Comparison of ENCODE assay signal across 8 mouse cellular contexts in genomic region chr5:109548712-109549111, GRCm38 (mm10). TPM values are rescaled to one million over a fixed set of nuclear protein-coding genes. Genes with fewer than 3 reads are reported as not detected.
DNase-seq lines count a peak whose midpoint lies in the region; ATAC-seq lines count a peak whose summit lies in the region.

No protein-coding gene starts in this region.

- peak; percentile 6 for DNase-seq in cerebellum, adult 11 months
- DNase-seq in layer of hippocampus, adult 9-11 months, result peak; percentile 42
- no peak for DNase-seq in layer of hippocampus, adult 8-10 months (ENCODE audit: low spot score in 2 of 2)
- DNase-seq in ZHBTc4 (ENCODE audit: low read depth, low spot score), result peak; percentile 78
- DNase-seq in yolk sac, embryonic 10.5 days (ENCODE audit: low spot score), result peak; percentile 26
- no peak for DNase-seq in frontal cortex, postnatal 14 days (ENCODE audit: low spot score in 2 of 2)

- ATAC-seq in cerebellum, adult (ENCODE audit: insufficient number of reproducible peaks, low FRiP score, low TSS enrichment), result no peak
- ATAC-seq in megakaryocyte progenitor cell, adult 5-6 weeks (replicated peaks; ENCODE audit: poor library complexity), result peak; percentile 76

RNA-seq across cellular contexts. Expression of gene Crlf2, which starts 10.1 kb away (rescaled TPM):
- 10 to 100 TPM; 25.7 to 42.9 (median 33.2) TPM for total RNA-seq in layer of hippocampus, adult 8-10 months (2022)
- total RNA-seq in megakaryocyte progenitor cell, adult 5-6 weeks (2015), result 8.8 and 11.5 TPM in 2 replicates
- 18.1 and 22.1 TPM in 2 replicates for total RNA-seq in megakaryocyte progenitor cell, adult 5-6 weeks (2017)

Comparison
In these comparisons a context has a peak if more than half of its experiments do, and no peak if none do; other contexts are left out.
1. DNase-seq: peak in cerebellum, adult 11 months (single experiment), layer of hippocampus, adult 9-11 months (single experiment), ZHBTc4 (single experiment) and yolk sac, embryonic 10.5 days (single experiment); none in layer of hippocampus, adult 8-10 months (0 of 2) and frontal cortex, postnatal 14 days (0 of 2).